Mouse (Mus musculus) stomach, embryonic 16.5 days (tissue): ENCODE results near the gene Egfem1. TPM values are rescaled to one million over a fixed set of nuclear protein-coding genes. Genes with fewer than 3 reads are reported as not detected.

Experiments
- ATAC-seq: fragments of 200-750 bp; cut with Nextera tagmentation; 2 replicates; pipeline ENCODE4 v1.8.0; 2017; ENCODE audit warnings: moderate number of reproducible peaks, moderate TSS enrichment; ENCODE audit not compliant: insufficient read depth, low FRiP score
- H3K27ac ChIP-seq: fragments of 300-500 bp; sonication (generic); 2 replicates; pipeline ENCODE4 v1.5.1; 2014; ENCODE audit warnings: low read length
- H3K27me3 ChIP-seq: fragments of 300-500 bp; sonication (generic); 2 replicates; pipeline ENCODE4 v1.6.1; 2014; ENCODE audit warnings: low read length, control low read depth, mixed read lengths; ENCODE audit not compliant: control insufficient read depth, insufficient read depth
- H3K36me3 ChIP-seq: fragments of 300-500 bp; sonication (generic); 2 replicates; pipeline ENCODE4 v1.6.1; 2014; ENCODE audit warnings: low read length; ENCODE audit not compliant: control insufficient read depth, insufficient read depth
- H3K4me1 ChIP-seq: fragments of 300-500 bp; sonication (generic); 2 replicates; pipeline ENCODE4 v1.6.1; 2014; ENCODE audit warnings: low read length, control low read depth, mixed read lengths; ENCODE audit not compliant: control insufficient read depth, insufficient read depth
- H3K4me2 ChIP-seq: fragments of 300-500 bp; sonication (generic); 2 replicates; pipeline ENCODE4 v1.6.1; 2014; ENCODE audit warnings: low read depth, low read length, mixed read lengths
- H3K4me3 ChIP-seq: fragments of 300-500 bp; sonication (generic); replicated peaks from 2 replicates; pipeline ENCODE4 v1.5.1; 2014; ENCODE audit warnings: mild to moderate bottlenecking, low read length
- H3K9ac ChIP-seq: fragments of 300-500 bp; sonication (generic); 2 replicates; pipeline ENCODE4 v1.6.1; 2014; ENCODE audit warnings: low read length
- H3K9me3 ChIP-seq: fragments of 300-500 bp; sonication (generic); replicated peaks from 2 replicates; pipeline ENCODE4 v1.6.1; 2016; ENCODE audit warnings: low read length, control low read depth; ENCODE audit not compliant: control insufficient read depth
- WGBS: fragments of 180-500 bp; shearing (Covaris S2); extraction: QIAGEN DNeasy Blood & Tissue Kit; methylation state at CpG from one replicate; pipeline ENCODE4 v1.1.7; 2014; 5-methylcytosine and 5-hydroxymethylcytosine counted together
- polyA plus RNA-seq: library from polyadenylated mRNA; unstranded; fragments of >200 nt; fragmentation: Nextera tagmentation; extraction: Ambion mirVana; gene quantifications from 2 replicates; pipeline ENCODE4 v1.2.1, GENCODE M21; 2015

Gene Egfem1
- polyA plus RNA-seq, 1 experiment from 2014 or later = 0.67 TPM

DNA sequence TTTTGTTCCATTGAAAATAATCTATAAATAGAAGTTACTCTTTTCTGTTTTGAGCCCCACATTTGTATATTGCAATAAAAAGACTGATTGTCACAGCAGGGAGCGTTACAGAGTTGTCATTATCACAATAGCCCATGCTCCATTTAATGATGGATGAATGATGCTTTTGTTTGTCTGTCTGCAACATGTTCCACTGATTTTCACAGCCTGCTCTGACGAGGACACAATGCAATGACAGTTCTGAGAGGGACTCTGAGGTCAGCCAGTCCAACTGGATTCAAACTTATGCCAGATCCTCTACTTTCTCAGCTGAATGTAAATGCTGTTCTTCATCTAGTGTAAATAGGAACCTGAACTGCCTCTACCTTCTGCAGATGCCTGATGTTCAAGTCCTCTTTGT is 619.3 kb downstream of the Egfem1 start:
- Histone ChIP-seq H3K9ac (no peak overlapping the region), H3K4me3 (no peak overlapping the region), H3K4me1 (no peaks in the 10 kb centered on the region), H3K27ac (no peak overlapping the region), H3K9me3 (no peaks in the 10 kb centered on the region), H3K27me3 (no peaks in the 10 kb centered on the region), H3K36me3 (no peaks in the 10 kb centered on the region), H3K4me2 (no peak overlapping the region)
- no peak for ATAC-seq
- 38% methylated on average over 2 of the region's 2 CpGs for WGBS

DNA sequence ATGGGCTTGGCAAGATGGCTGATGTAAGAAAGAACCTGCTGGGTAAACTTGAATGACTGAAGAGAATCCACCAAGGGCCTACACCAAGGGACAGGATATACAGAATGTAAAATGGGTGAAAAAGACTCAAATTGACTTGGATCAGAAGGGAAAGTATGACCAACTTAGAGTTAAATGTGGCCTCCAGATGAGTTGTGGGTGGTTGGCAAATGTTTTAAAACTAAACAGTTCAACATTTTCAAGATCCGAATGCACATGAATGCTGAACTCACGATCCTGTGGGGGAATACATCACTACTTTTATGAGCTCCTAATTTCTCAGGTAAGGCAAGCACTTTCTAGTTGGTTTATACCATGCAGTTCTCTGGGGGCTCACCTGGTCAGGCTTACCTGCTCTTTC is 625.0 kb downstream of the Egfem1 start:
- WGBS = 87% methylated on average over 2 of the region's 2 CpGs
- Histone ChIP-seq H3K4me3 (no peak overlapping the region), H3K9me3 (no peaks in the 10 kb centered on the region)

DNA sequence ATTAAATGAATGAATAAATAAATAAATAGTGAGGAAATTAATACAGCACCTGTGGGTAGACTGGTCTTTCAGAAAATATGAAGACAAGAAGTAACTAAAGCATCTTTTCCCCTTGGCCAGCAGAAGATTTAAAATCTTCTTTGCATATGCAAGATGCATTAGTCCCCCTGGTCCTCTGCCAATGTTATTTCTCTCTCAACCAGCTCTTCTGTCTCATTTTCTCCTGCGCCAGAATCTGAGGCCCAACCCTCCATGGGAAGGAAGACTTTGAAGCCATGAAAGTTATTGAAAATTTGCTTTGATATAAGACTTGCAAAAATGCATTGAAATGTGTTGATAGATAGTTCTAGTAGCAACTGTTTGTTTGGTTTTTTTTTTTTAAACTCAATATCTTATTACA is 625.6 kb downstream of the Egfem1 start:
- H3K36me3 ChIP-seq = no peaks in the 10 kb centered on the region
- H3K9ac ChIP-seq = no peak overlapping the region
- no peak overlapping the region for H3K4me2 ChIP-seq
- no peak overlapping the region for H3K27ac ChIP-seq
- no peak for ATAC-seq
- WGBS = 79% methylated on average over 1 of the region's 1 CpGs
- no peaks in the 10 kb centered on the region for H3K27me3 ChIP-seq
- no peak overlapping the region for H3K4me3 ChIP-seq
- H3K9me3 ChIP-seq = no peaks in the 10 kb centered on the region
- H3K4me1 ChIP-seq = no peaks in the 10 kb centered on the region

More for the DNA sequence above, 625.0 kb downstream of the Egfem1 start:
- Histone ChIP-seq H3K4me1 (no peaks in the 10 kb centered on the region), H3K9ac (no peak overlapping the region), H3K27ac (no peak overlapping the region), H3K36me3 (no peaks in the 10 kb centered on the region), H3K27me3 (no peaks in the 10 kb centered on the region), H3K4me2 (no peak overlapping the region)
- ATAC-seq = no peak

DNA sequence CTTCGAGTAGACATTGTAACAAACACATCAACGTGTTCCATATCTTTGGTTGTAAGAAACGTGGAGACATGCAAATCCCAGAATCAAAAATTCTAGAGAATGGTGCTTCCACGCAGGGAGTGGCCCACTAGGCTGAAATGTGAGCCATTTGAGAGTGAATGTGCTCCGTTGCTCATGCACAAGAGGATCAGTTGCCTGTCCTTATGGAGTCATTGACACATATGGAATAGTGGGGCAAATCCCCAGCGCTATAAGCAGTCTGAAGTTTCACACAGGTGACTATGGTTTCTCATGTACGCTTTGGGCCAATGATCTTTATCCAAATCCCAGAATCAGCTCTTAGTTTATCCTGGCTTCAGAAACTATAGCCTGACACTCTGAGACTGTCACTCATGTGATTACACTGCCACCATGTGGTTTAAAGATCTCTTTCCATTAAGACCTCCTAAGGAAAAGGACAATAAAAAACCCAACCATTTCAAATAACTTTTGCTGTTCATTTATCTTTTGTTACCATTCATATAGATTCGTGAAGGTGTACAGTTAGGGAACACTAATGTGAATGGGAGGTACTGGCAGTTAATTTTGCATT is 644.6 kb downstream of the Egfem1 start:
- H3K4me3 ChIP-seq = no peak overlapping the region
- H3K4me1 ChIP-seq = no peaks in the 10 kb centered on the region
- WGBS = 58% methylated on average over 8 of the region's 8 CpGs

DNA sequence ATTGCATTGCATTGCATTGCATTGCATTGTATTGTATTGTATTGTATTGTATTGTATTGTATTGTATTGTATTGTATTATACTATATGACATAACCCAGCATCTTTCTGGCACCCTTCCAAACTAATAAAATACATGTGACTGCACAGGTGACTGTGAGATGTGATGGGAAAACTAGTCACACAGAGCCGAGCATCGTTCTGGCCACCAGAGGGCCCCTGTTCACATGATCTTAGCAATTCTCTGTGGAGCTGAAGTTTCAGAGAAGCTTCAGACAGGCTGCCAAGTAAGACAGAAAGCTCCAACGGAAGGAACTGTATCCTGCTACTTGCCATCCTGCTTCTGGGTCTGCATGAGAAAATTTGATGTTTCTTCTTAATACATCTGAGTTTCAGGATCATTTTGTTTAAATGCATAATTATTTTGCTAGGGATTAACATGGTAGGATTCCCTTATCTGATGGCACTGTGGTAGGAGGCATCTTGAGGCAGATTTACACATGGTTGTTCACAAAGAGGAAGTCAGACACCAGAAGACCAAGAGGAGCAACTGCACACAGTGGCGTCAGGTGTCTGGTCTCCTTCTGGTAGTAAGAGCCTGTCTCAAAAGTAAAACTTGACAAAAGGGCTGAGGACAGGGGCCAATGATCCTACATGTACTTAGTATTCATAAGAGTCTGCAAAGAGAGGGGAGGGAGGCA is 648.4 kb downstream of the Egfem1 start:
- Histone ChIP-seq H3K4me3 (no peak overlapping the region), H3K4me2 (no peak overlapping the region), H3K27ac (no peak overlapping the region), H3K9ac (no peak overlapping the region), H3K9me3 (no peaks in the 10 kb centered on the region), H3K4me1 (no peaks in the 10 kb centered on the region), H3K36me3 (no peaks in the 10 kb centered on the region), H3K27me3 (0 out of 2 replicates have a peak, but pooled peaks cover 4% of the 10 kb centered on the region)
- no peak for ATAC-seq
- WGBS = 18% methylated on average over 4 of the region's 4 CpGs

More for the DNA sequence above, 644.6 kb downstream of the Egfem1 start:
- no peaks in the 10 kb centered on the region for H3K36me3 ChIP-seq
- H3K4me2 ChIP-seq = no peak overlapping the region
- ATAC-seq = no peak
- H3K27me3 ChIP-seq = 0 out of 2 replicates have a peak, but pooled peaks cover 4% of the 10 kb centered on the region
- H3K9me3 ChIP-seq = no peaks in the 10 kb centered on the region
- no peak overlapping the region for H3K9ac ChIP-seq
- H3K27ac ChIP-seq = no peak overlapping the region

DNA sequence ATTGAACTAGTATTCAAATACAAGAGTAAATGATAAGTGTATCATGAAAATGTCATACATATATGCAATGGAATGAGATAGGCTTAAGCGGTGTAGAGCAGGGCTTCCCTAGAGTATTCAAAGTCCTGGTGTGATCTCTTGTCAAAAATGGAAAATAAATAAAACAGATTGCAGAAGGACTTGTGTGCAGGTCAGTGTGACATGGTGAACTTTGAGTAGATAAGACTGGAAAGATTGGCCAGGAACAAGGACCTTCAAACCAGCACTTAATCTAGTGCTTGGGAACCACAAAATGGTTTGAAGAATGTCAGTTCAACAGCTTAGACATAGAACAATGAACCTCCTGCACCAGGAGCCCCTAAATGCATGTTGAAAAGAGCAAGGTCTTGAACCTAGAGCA is 649.7 kb downstream of the Egfem1 start:
- WGBS = 82% methylated on average over 1 of the region's 1 CpGs
- Histone ChIP-seq H3K4me3 (no peak overlapping the region), H3K9me3 (no peaks in the 10 kb centered on the region), H3K36me3 (no peaks in the 10 kb centered on the region), H3K4me1 (no peaks in the 10 kb centered on the region), H3K27me3 (0 out of 2 replicates have a peak, but pooled peaks cover 4% of the 10 kb centered on the region), H3K9ac (no peak overlapping the region), H3K27ac (no peak overlapping the region), H3K4me2 (no peak overlapping the region)
- no peak for ATAC-seq

DNA sequence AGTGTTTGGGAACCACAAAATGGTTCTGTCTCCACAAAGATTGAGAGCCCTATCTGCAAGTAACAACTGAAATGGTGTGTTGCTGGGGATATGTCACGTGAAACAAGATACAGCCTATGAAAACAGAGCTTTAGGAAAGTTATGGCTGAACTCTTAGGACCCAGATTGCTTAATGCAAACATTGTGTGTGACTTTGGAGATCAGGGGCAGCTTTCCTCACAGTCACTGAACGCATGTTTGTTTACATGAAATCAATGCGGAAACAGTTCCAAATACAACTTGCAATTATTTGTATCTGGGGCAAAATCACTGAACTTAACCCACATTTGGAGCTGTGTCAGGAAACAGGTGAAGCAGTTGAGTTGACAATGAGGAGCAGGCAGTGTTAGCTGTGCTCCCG is 650.8 kb downstream of the Egfem1 start:
- WGBS = 40% methylated on average over 4 of the region's 4 CpGs
- no peak for ATAC-seq
- Histone ChIP-seq H3K4me3 (no peak overlapping the region), H3K9me3 (no peaks in the 10 kb centered on the region), H3K9ac (no peak overlapping the region), H3K36me3 (no peaks in the 10 kb centered on the region), H3K27ac (no peak overlapping the region), H3K4me2 (no peak overlapping the region), H3K27me3 (0 out of 2 replicates have a peak, but pooled peaks cover 4% of the 10 kb centered on the region), H3K4me1 (no peaks in the 10 kb centered on the region)

DNA sequence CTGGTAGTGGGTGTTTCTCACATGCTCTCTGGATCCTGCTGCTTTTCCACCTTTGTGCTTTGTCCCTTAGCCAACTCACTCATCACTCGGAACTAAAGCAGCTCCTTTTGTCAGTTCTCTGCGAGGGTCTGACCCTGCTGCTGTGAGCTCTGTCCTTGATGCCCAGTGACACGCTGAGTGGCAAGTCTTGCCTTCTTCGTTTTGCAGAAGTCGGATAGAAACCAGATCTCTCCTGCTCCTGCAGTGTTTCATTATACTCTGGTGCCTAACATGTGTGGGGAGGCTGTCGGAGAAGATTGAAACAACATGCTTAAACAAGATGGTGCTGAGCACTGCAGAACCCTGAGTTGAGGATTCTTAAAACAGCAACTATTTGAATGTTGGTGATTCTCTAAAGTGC is 652.4 kb downstream of the Egfem1 start:
- Histone ChIP-seq H3K9ac (no peak overlapping the region), H3K4me2 (no peak overlapping the region), H3K9me3 (no peaks in the 10 kb centered on the region), H3K36me3 (no peaks in the 10 kb centered on the region), H3K4me3 (no peak overlapping the region), H3K27me3 (no peaks in the 10 kb centered on the region), H3K27ac (no peak overlapping the region), H3K4me1 (no peaks in the 10 kb centered on the region)
- ATAC-seq = no peak
- WGBS = 59% methylated on average over 6 of the region's 6 CpGs

DNA sequence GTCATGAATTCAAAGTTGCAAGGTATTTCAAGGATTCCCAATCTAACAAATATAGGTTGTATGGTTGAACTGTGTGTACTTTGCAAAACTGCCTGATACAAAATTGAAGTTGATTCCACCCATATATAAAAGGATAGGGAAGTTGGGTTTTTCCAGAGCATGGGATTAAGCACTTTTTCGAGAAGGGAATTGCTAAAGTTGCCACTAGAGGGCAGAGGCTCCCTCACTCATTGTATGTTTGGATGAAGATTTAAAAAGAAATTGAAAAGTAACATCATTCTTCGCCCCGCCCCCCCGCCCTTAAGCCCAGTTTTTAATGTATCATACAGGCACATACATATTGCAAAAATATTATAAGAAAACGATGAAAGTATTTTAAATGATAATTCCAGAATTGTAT is 657.5 kb downstream of the Egfem1 start:
- 29% methylated on average over 5 of the region's 5 CpGs for WGBS
- ATAC-seq = no peak
- H3K4me3 ChIP-seq = no peak overlapping the region

More for the DNA sequence above, 657.5 kb downstream of the Egfem1 start:
- Histone ChIP-seq H3K36me3 (no peaks in the 10 kb centered on the region), H3K27me3 (no peaks in the 10 kb centered on the region), H3K27ac (no peak overlapping the region), H3K9me3 (no peaks in the 10 kb centered on the region), H3K4me2 (no peak overlapping the region), H3K9ac (no peak overlapping the region), H3K4me1 (no peaks in the 10 kb centered on the region)
